Mouse (Mus musculus): ENCODE results near the gene Dmap1. TPM values are rescaled to one million over a fixed set of nuclear protein-coding genes. Genes with fewer than 3 reads are reported as not detected.

The Dmap1 gene
- 56.7 and 59.0 TPM in 2 replicates for polyA plus RNA-seq (2014; fragmentation: Nextera tagmentation; extraction: Ambion mirVana)

DNA sequence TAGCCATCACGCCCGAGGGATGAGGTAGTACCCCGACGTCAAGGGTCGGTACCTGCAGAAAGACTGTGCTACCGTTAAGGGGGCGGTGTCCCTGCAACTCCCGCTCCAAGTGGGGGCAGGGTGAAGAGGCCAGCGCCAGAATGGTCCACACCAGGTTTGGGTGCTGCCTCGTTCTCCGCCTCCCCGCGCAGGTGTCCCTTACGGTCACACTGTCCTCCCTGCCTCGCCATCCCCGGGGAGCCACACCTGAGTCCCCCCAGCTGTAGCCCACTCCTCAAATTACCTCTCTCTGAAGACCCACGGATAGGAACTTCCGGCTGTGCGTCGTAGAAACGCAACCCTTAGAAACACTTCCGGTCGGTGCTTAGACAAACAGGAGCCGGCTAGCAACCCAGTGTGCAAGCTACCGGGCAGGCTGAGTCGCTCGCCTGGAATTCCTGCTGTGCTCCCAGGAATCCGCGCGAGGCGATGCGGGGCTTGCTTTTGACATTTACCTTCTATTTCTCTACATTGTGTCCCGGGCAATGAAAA, at the start of gene Dmap1:
TSS of gene Dmap1 (minus strand) at position 343 of the 531 bp plus-strand sequence.
- H3K4me3 ChIP-seq (ENCODE audit: low read depth, low read length) = peak within 1 kb of the TSS; percentile 81
- 0 out of 2 replicates have a peak within 1 kb of the TSS, but pooled peaks have one; percentile 8 for H3K27ac ChIP-seq (ENCODE audit: low read depth, low read length)
- H3K9me3 ChIP-seq (ENCODE audit: control insufficient read depth, low read length) = no peaks in the 10 kb centered on the region

DNA sequence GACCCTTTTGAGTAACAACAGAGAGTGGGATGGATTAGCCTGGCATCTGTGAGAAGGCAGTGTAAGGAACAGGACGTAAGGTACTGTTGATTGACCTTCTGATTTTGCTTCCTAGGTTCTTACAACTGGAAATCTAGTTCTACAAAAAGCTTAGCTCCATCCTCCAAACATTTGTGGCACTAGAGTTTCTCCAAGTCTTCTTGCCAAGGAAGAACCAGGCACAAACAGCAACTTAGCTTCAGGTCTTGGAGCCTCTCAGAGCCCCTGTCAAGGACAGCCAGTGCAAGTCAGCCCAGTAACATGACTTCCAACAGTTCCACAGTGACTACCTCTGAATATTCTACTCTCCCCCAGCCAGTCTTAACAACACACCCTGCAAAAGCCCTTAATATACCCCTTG, 42.0 kb upstream of the Dmap1 start, which contains the start of gene Gm12845:
TSS of gene Gm12845 (plus strand) at position 301 of the 400 bp plus-strand sequence.
- ATAC-seq (replicated peaks; ENCODE audit: low FRiP score) (no peak), DNase-seq (ENCODE audit: low spot score) (no peak)
- Histone ChIP-seq H3K4me2 (no peak within 1 kb of the TSS), H3K4me1 (replicated peaks; ENCODE audit: control insufficient read depth, insufficient read depth, low read length) (no peaks in the 10 kb centered on the region), H3K36me3 (ENCODE audit: control insufficient read depth, insufficient read depth, low read length) (no peaks in the 10 kb centered on the region), H3K4me3 (ENCODE audit: low read depth, low read length) (no peak within 1 kb of the TSS), H3K9me3 (ENCODE audit: control insufficient read depth, low read length) (no peaks in the 10 kb centered on the region), H3K27me3 (replicated peaks; ENCODE audit: control insufficient read depth, insufficient read depth, low read length) (no peaks in the 10 kb centered on the region), H3K27ac (ENCODE audit: low read depth, low read length) (no peak within 1 kb of the TSS), H3K9ac (ENCODE audit: low read depth, low read length) (no peak within 1 kb of the TSS)
- 80% methylated on average over 1 of the region's 1 CpGs for WGBS

More for the DNA sequence above, at the start of gene Dmap1:
- Histone ChIP-seq H3K27me3 (replicated peaks; ENCODE audit: control insufficient read depth, insufficient read depth, low read length) (no peaks in the 10 kb centered on the region), H3K4me2 (peak within 1 kb of the TSS; percentile 91), H3K9ac (ENCODE audit: low read depth, low read length) (peak within 1 kb of the TSS; percentile 79), H3K4me1 (replicated peaks; ENCODE audit: control insufficient read depth, insufficient read depth, low read length) (peaks cover 6% of the 10 kb centered on the region), H3K36me3 (ENCODE audit: control insufficient read depth, insufficient read depth, low read length) (peaks cover 10% of the 10 kb centered on the region)
- WGBS = 0% methylated on average over 33 of the region's 33 CpGs
- ATAC-seq (replicated peaks; ENCODE audit: low FRiP score) (peak; percentile 82), DNase-seq (ENCODE audit: low spot score) (peak; percentile 87)

DNA sequence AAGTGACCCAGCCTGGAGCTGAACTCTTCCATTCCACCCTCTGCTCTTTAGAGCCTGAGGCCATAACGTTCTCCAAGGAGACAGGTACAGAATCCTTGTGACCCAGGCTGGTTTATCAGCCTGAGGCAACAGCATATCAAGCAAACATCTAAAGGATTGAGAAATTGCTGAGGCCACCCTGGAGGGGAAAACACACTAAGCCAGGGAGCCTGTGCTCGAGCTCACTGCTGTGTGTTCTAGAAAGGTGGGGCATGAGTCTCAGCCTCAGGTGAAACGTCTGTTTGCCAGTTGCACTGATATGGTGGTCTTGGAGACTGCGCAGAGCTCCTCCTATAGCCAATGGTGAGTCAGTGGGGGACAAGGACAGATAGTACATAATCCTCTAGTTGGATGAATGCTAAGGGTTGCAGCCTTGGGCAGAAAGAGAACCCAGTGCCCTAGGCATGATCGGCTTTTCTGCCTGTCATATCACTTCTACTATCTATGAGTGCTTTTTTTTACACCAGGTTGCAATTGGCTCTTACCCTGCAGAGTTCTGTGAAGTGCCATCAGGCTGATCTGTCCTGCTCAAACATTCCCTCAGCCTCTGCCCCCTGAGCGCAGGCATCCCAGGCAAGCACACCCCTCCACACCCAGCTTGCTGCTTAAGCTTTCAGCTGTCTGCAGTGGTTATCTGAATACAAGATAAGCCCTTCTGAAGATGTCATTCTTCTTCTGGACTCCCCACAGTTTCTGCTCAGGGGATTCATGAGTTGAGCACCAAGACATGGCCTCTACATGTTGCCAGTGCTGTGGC, 31.4 kb upstream of the Dmap1 start:
- H3K27me3 ChIP-seq (replicated peaks; ENCODE audit: control insufficient read depth, insufficient read depth, low read length) = no peaks in the 10 kb centered on the region
- no peak overlapping the region for H3K4me3 ChIP-seq (ENCODE audit: low read depth, low read length)
- no peaks in the 10 kb centered on the region for H3K9me3 ChIP-seq (ENCODE audit: control insufficient read depth, low read length)
- H3K36me3 ChIP-seq (ENCODE audit: control insufficient read depth, insufficient read depth, low read length) = no peaks in the 10 kb centered on the region
- no peak overlapping the region for H3K4me2 ChIP-seq
- no peak overlapping the region for H3K27ac ChIP-seq (ENCODE audit: low read depth, low read length)
- ATAC-seq (replicated peaks; ENCODE audit: low FRiP score) (no peak), DNase-seq (ENCODE audit: low spot score) (no peak)
- WGBS = 56% methylated on average over 6 of the region's 6 CpGs
- H3K4me1 ChIP-seq (replicated peaks; ENCODE audit: control insufficient read depth, insufficient read depth, low read length) = no peaks in the 10 kb centered on the region
- no peak overlapping the region for H3K9ac ChIP-seq (ENCODE audit: low read depth, low read length)

DNA sequence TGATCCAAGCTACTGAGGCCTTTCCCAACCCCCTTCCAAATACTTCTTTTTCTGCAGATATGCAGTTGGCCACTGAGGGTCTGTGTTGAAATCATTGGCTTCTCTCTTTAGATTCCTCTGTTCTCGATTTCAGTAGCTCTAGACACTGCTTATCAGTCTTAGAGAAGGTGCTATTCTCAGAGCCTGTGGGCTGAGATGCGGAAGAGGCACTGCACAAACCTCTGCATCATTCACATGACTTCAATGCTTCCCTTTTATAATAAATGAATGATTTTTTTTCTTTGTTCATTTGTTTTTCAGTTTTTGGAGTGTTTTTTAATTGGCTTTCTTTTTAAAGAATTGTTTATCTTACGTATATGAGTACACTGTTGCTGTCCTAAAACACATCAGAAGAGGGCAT, 30.2 kb upstream of the Dmap1 start:
- Histone ChIP-seq H3K9me3 (ENCODE audit: control insufficient read depth, low read length) (no peaks in the 10 kb centered on the region), H3K4me1 (replicated peaks; ENCODE audit: control insufficient read depth, insufficient read depth, low read length) (no peaks in the 10 kb centered on the region), H3K9ac (ENCODE audit: low read depth, low read length) (no peak overlapping the region), H3K27ac (ENCODE audit: low read depth, low read length) (no peak overlapping the region), H3K4me3 (ENCODE audit: low read depth, low read length) (no peak overlapping the region), H3K4me2 (no peak overlapping the region), H3K36me3 (ENCODE audit: control insufficient read depth, insufficient read depth, low read length) (no peaks in the 10 kb centered on the region), H3K27me3 (replicated peaks; ENCODE audit: control insufficient read depth, insufficient read depth, low read length) (no peaks in the 10 kb centered on the region)
- ATAC-seq (replicated peaks; ENCODE audit: low FRiP score) = no peak
- 71% methylated on average over 3 of the region's 3 CpGs for whole genome bisulfite sequencing
- no peak for DNase-seq (ENCODE audit: low spot score)

DNA sequence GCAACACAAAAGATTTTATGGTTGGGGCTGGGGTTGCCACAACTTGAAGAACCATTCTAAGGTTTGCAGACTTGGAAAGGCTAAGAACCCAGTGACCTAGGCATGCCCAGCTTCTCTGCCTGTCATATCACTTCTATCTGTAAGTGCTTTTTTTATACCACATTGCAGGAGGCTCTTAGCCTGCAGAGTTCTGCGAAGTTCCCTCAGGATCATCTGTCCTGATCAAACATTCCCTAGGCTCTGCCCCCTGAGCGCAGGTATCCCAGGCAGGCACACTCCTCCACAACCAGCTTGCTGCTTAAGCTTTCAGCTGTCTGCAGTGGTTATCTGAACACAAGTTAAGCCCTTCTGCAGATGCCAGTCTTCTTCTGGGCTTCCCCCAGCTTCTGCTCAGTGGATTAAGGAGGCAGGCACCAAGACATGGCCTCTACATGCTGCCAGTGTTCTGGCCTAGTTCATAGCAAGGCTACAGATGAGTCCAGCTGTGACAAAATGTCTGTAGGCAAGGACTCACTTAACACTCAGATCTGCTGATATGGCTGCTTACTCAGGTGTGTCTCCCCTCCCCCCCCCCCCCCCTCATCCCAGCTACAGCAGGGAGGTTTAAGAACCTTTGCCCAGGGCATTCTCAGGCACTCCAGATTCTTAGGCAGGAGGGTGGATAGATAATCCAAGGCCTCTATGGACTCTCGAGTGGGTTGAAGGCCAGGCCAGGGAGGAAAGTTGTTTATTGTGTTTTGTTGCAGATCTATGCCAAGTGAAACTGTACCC, 26.9 kb upstream of the Dmap1 start:
- no peaks in the 10 kb centered on the region for H3K9me3 ChIP-seq (ENCODE audit: control insufficient read depth, low read length)
- no peaks in the 10 kb centered on the region for H3K4me1 ChIP-seq (replicated peaks; ENCODE audit: control insufficient read depth, insufficient read depth, low read length)
- no peak overlapping the region for H3K27ac ChIP-seq (ENCODE audit: low read depth, low read length)
- H3K27me3 ChIP-seq (replicated peaks; ENCODE audit: control insufficient read depth, insufficient read depth, low read length) = no peaks in the 10 kb centered on the region
- no peak overlapping the region for H3K4me2 ChIP-seq
- ATAC-seq (replicated peaks; ENCODE audit: low FRiP score) = no peak
- no peak overlapping the region for H3K4me3 ChIP-seq (ENCODE audit: low read depth, low read length)
- WGBS = 52% methylated on average over 3 of the region's 3 CpGs
- no peak for DNase-seq (ENCODE audit: low spot score)
- no peaks in the 10 kb centered on the region for H3K36me3 ChIP-seq (ENCODE audit: control insufficient read depth, insufficient read depth, low read length)
- no peak overlapping the region for H3K9ac ChIP-seq (ENCODE audit: low read depth, low read length)

DNA sequence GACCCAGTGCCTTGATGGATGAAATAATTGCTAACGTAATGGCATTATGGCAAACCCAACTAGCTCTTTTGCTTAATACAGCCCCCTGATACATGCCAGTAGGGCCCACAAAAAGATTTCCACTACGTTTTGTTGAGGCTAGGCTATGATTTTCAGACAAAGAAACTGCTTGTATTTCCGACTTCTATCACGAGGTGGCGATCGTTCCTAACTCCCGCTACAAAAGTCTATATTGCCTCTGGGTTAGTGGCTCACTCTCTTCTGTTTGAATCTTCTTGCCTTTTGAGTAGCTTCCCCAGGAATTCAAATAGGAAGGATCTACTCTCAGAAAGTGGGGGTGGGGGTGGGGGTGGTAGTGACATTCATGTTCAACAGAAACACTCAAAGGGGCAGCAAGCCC, 23.3 kb upstream of the Dmap1 start:
- no peak overlapping the region for H3K4me2 ChIP-seq
- no peaks in the 10 kb centered on the region for H3K4me1 ChIP-seq (replicated peaks; ENCODE audit: control insufficient read depth, insufficient read depth, low read length)
- H3K9me3 ChIP-seq (ENCODE audit: control insufficient read depth, low read length) = no peaks in the 10 kb centered on the region
- WGBS = 5% methylated on average over 7 of the region's 7 CpGs
- H3K36me3 ChIP-seq (ENCODE audit: control insufficient read depth, insufficient read depth, low read length) = no peaks in the 10 kb centered on the region
- ATAC-seq (replicated peaks; ENCODE audit: low FRiP score) (no peak), DNase-seq (ENCODE audit: low spot score) (peak; percentile 36)
- H3K4me3 ChIP-seq (ENCODE audit: low read depth, low read length) = no peak overlapping the region
- H3K9ac ChIP-seq (ENCODE audit: low read depth, low read length) = no peak overlapping the region
- H3K27me3 ChIP-seq (replicated peaks; ENCODE audit: control insufficient read depth, insufficient read depth, low read length) = no peaks in the 10 kb centered on the region
- no peak overlapping the region for H3K27ac ChIP-seq (ENCODE audit: low read depth, low read length)

DNA sequence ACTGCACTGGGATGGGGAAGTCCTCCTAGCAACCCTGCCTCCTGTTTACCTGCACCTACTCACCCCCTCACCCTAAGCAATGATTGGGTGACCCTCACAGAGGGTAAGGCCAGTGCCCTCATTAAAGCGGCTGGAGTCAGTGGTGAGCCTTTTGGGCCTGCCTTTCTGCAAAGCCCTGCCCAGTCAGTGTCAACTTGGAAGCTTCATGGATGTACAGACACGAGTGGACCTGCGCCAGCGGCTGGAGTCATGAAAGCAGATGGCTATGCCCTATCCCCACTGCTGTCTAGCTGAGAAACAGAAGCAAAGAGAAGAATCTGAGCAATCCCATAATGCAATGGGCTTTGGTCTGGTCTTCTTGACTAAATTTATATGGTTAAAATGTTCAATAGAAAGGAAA, 4.3 kb upstream of the Dmap1 start:
- H3K9me3 ChIP-seq (ENCODE audit: control insufficient read depth, low read length) = no peaks in the 10 kb centered on the region
- 82% methylated on average over 4 of the region's 4 CpGs for WGBS
- H3K36me3 ChIP-seq (ENCODE audit: control insufficient read depth, insufficient read depth, low read length) = no peaks in the 10 kb centered on the region
- H3K9ac ChIP-seq (ENCODE audit: low read depth, low read length) = no peak overlapping the region
- no peak overlapping the region for H3K4me2 ChIP-seq
- no peaks in the 10 kb centered on the region for H3K27me3 ChIP-seq (replicated peaks; ENCODE audit: control insufficient read depth, insufficient read depth, low read length)
- ATAC-seq (replicated peaks; ENCODE audit: low FRiP score) (no peak), DNase-seq (ENCODE audit: low spot score) (no peak)
- peaks cover 2% of the 10 kb centered on the region for H3K4me1 ChIP-seq (replicated peaks; ENCODE audit: control insufficient read depth, insufficient read depth, low read length)
- no peak overlapping the region for H3K27ac ChIP-seq (ENCODE audit: low read depth, low read length)
- H3K4me3 ChIP-seq (ENCODE audit: low read depth, low read length) = no peak overlapping the region

DNA sequence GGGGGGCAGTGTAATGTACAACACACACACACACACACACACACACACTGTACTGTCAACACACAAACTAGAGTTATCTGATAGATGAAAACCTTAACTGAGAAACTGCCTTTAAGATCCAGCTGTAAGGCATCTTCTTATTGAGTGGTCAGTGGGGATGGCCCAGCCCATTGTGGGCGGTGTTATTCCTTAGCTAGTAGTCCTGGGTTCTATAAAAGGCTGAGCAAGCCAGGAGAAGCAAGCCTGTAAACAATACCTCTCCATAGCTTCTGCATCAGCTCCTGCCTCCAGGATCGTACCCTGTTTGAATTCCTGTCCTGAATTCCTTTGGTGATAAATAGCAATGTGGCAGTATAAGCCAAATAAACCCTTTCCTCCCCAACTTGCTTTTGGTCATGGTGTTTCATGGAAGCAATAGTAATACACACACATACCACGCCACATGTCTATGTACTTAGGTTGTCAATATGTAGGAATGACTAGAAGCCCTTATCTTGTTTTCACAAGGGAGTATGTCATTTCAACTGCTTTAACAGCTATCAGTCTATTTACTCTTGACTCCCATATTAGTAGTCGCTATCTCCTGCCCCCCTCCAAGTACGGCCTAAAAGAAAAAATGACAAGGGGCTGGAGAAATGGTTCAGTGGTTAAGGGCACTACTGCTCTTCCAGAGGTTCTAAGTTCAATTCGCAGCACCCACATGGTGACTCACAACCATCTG, 1.1 kb upstream of the Dmap1 start:
- Histone ChIP-seq H3K4me1 (replicated peaks; ENCODE audit: control insufficient read depth, insufficient read depth, low read length) (peaks cover 6% of the 10 kb centered on the region), H3K9ac (ENCODE audit: low read depth, low read length) (no peak overlapping the region), H3K27me3 (replicated peaks; ENCODE audit: control insufficient read depth, insufficient read depth, low read length) (no peaks in the 10 kb centered on the region), H3K36me3 (ENCODE audit: control insufficient read depth, insufficient read depth, low read length) (peaks cover 2% of the 10 kb centered on the region; the same call in 1 of the 2 replicates), H3K4me3 (ENCODE audit: low read depth, low read length) (no peak overlapping the region), H3K9me3 (ENCODE audit: control insufficient read depth, low read length) (no peaks in the 10 kb centered on the region), H3K4me2 (no peak overlapping the region), H3K27ac (ENCODE audit: low read depth, low read length) (no peak overlapping the region)
- ATAC-seq (replicated peaks; ENCODE audit: low FRiP score) (no peak; the same call in 1 of the 2 replicates), DNase-seq (ENCODE audit: low spot score) (no peak)
- WGBS = 69% methylated on average over 6 of the region's 6 CpGs

Measured in liver, embryonic 11.5 days (tissue).